Mouse (Mus musculus) heart, adult 2 months (tissue): ENCODE results near the gene Mfap1a.

Experiments
- CTCF ChIP-seq: fragments of 200-600 bp; IDR thresholded peaks from 2 replicates; pipeline ENCODE4 v1.8.1; 2022; ENCODE audit warnings: antibody characterized with exemption, mild to moderate bottlenecking, moderate library complexity
- EP300 ChIP-seq: fragments of 200-500 bp; IDR thresholded peaks from 2 replicates; pipeline ENCODE4 v1.6.1; 2011; ENCODE audit warnings: low read depth, low read length, control low read depth; ENCODE audit not compliant: insufficient read depth
- POLR2A ChIP-seq: fragments of 200-500 bp; IDR thresholded peaks from 2 replicates; pipeline ENCODE4 v1.6.1; 2011; ENCODE audit warnings: mild to moderate bottlenecking, low read depth, low read length, control low read depth; ENCODE audit not compliant: insufficient read depth

- TF ChIP-seq CTCF (peak; percentile 26; the same call in 1 of the 2 replicates), POLR2A (no peak), EP300 (no peak)
These were observed 38.4 kb upstream of the Mfap1a start for GRCm38 (mm10) chr2:121544829-121545228.
